ENCODE assay signal across 8 mouse cellular contexts in genomic region chr5:89882091-89882734, GRCm38 (mm10). TPM values are rescaled to one million over a fixed set of nuclear protein-coding genes. Genes with fewer than 3 reads are reported as not detected.
DNase-seq lines count a peak whose midpoint lies in the region.

No protein-coding gene starts in this region.

- intact Hi-C loops in gastrocnemius, postnatal 14 days (cut with DNase I; ENCODE audit: low total_unique reads) = no loop called here

- DNase-seq in adrenal gland, adult 18-20 months (ENCODE audit: low spot score in 2 of 2) = peak; percentile 39 to 53
- peak; percentile 82 for DNase-seq in embryo, embryonic 10 days (ENCODE audit: low spot score)
- peak; percentile 51 for DNase-seq in gastrocnemius, postnatal 14 days
- DNase-seq in hindlimb bud, embryonic 11.5 days (ENCODE audit: extremely low spot score, low read depth, low spot score) = peak; percentile 26
- peak; percentile 46 to 57 for DNase-seq in left cerebral cortex, adult 8-10 months (ENCODE audit: low spot score in 2 of 2)
- peak; percentile 67 to 76 for DNase-seq in lung, postnatal 4 days
- DNase-seq in right cerebral cortex, postnatal 14 days = peak; percentile 54
- DNase-seq in urinary bladder, postnatal 36 days (ENCODE audit: low spot score in 2 of 2) = peak; percentile 13 to 55

RNA-seq across cellular contexts. Expression of gene Adamts3, which starts 0.9 kb away (rescaled TPM):
- total RNA-seq in adrenal gland, adult 18-20 months (2021) = 1 to 10 TPM; 1.8 to 3.3 TPM
- 1 to 10 TPM; 3.5 to 4.0 TPM for total RNA-seq in gastrocnemius, postnatal 14 days (2021)
- total RNA-seq in left cerebral cortex, adult 8-10 months (2022) = 10 to 100 TPM; 28.0 to 31.7 (median 30.6) TPM

Comparison
In these comparisons a context has a peak if more than half of its experiments do, and no peak if none do; other contexts are left out.
1. Peak in every context shown above with its lines: DNase-seq.
2. DNase-seq: peak in every context shown above with its lines; median percentile 82 in embryo, embryonic 10 days; 72 in lung, postnatal 4 days; 54 in right cerebral cortex, postnatal 14 days; 52 in left cerebral cortex, adult 8-10 months; 51 in gastrocnemius, postnatal 14 days; 46 in adrenal gland, adult 18-20 months; 34 in urinary bladder, postnatal 36 days; 26 in hindlimb bud, embryonic 11.5 days.
3. RNA of gene Adamts3, which starts 0.9 kb away (total RNA-seq): 28.0 to 31.7 TPM in left cerebral cortex, adult 8-10 months; 3.5 to 4.0 TPM in gastrocnemius, postnatal 14 days and 1.8 to 3.3 TPM in adrenal gland, adult 18-20 months; every median in the first group is over 4 times any median in the second.